Mouse (Mus musculus): ENCODE measurements around the gene Cfap126.

GRCm38 (mm10) chr1:171169913-171170312 lies 56.2 kb downstream of the Cfap126 start:
- TF ChIP-seq POLR2A (IDR thresholded peaks at IDR 0.05; ENCODE audit: low read depth, low read length) (no peak), CTCF (IDR thresholded peaks at IDR 0.05; ENCODE audit: extremely low read depth, insufficient read length, insufficient replicate concordance, low read depth, low read length) (no peak)
